Mouse (Mus musculus) thymus, postnatal 25 days (tissue): ENCODE data around the gene Otud7a.

Source experiments
- DNase-seq: peaks from one replicate; pipeline ENCODE4 v3.0.0; 2022

The Otud7a gene

DNA sequence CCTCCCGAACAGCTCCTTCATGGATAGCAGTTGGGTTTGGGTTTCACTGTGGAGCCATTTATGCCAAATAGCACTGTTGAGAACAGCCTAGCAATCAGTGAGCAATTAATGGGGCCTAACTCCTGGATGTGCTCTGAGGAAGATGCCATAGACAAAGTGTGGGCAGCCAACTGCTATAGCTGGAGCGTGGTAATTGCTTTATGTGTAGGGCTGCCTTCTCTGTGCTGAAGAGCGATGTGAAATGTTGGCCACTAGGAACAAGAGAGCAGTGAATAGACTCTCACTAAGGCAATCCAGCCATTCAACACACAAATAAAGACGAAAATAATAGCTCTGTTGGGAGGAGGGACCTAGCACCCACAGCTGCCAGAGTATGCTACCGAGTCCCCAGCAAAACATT lies 345.2 kb downstream of the Otud7a start:
- DNase-seq, result no peak

DNA sequence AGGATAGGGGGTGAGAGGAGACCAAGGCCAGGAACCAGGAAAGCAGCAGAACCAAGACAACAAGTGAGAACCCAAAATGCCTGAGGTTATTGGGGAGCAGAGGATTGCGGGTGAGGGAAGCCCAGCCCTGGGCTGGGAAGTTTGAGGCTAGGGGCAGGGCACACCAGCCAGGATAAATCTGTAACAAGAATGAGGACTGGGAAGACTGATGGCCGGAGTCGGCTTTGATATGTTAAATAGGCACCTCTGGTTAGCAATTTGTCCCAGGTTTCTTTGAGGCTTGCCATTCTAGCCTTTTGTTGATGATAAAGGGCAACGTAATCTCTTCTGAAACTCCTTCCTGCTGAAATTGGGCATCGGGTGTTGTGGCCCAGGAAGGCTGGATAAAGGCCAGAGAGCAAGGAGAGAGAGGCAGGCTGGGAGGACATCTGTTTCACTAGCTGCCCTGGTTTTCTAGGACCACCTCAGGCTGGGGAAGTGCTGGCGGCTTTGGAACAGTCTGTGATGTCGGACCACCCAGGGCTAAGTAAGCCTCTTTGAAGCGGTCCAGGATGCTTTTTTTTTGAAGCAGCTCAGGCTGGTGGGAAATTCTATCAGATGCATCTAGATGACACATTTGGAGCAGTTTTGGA lies 351.6 kb downstream of the Otud7a start:
- DNase-seq, result no peak

DNA sequence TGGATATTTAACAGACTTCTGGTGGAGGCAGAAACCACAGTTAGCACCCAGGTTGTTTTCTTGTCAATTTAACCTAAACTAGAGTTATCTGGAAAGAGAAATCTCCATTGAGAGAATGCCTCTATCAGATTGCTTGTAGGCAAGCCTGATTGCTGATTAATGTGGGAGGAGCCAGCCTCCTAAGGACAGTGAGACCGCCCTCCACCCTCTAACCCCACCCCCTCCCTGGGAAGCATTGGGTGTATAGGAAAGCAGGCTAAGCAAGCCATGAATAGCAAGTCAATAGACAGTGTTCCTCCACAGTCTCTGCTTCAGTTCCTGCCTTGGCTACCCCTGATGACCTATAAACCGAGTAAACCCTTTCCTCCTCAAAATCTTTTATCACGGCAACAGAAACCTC lies 353.9 kb downstream of the Otud7a start:
- DNase-seq, result no peak

DNA sequence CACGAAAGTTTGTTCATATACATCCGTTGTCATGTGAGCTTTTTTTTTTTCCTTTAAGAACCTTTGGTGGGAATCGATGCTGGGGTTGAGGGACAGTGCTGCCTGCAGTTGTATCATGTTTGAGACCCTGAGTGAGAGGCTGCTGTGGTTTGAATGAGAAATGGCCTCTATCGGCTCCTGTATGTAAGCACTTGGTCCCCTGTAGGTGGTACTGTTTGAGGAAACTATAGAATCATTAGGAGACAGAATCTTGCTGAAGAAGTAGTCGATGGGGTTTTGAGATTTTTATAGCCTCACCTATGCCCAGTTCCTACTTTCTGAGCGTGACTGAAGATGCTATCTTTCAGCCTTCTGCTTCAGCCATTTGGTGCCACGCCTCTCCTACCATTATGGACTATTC lies 354.8 kb downstream of the Otud7a start:
- DNase-seq, result no peak

DNA sequence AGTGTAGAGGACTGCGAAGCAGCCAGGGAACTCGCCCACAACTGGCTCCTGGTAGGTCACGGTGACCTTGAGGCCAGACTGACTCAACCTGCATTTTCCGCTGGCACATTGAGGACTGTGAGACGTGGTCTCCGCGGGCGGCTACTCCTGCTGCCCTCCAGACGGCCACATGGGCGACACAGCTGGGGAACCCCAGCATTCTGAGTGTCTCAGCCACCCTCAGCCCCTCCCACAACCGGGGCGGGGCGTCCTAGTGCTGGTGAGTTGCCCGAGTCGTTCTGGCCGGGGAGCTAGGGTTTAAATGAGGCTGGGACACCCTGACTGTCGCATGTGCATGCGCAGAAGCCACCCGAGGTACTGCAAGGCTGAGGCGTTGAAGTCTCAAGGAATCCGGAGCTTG lies 358.2 kb downstream of the Otud7a start:
- peak; percentile 17 for DNase-seq
